Mouse (Mus musculus): ENCODE data around the gene Pam. TPM values are rescaled to one million over a fixed set of nuclear protein-coding genes. Genes with fewer than 3 reads are reported as not detected.

Pam gene
- 100 to 1,000 TPM; 632 to 807 (median 708) TPM for total RNA-seq (2022)

DNA sequence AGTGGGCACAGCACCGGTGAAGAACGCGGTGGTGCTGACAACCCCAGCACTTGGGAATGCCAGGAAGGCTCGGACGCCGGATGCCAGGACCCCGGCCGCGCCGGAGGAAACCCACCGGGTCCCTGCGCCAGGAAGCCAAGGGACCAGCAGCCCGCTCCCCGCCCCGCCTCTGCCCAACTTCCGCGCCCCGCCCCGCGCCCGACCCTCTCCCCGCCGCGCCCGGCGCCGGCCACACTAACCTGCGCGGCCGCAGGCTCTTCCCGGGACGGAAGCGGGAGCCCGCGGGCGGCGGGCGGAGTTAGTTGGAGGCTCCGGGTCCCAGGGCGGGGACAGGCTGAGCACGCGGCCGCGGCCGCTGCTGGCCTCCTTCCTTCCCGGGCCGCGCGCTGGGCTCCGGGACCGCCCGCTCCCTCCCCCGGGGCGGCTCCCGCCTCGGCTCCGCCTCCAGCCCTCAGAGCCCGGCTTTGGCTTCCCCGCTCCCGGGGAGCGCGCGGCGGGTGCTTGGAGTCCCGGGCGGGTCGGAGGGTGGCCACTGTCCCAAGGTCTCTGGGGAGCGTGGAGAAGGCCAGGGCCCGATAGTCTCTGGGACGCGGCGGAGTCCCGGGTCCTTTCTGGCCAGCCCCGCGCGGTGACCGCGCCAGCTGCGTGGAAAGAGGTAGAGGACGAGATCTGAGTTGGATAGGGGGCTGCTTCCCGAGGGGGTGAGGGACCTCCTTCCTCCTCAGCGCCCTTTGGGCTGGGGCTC lies at the start of gene Pam:
Pam (minus strand) TSS at position 401 of the 745 bp plus-strand sequence.
- DNase-seq (ENCODE audit: low spot score), result peak; percentile 81

DNA sequence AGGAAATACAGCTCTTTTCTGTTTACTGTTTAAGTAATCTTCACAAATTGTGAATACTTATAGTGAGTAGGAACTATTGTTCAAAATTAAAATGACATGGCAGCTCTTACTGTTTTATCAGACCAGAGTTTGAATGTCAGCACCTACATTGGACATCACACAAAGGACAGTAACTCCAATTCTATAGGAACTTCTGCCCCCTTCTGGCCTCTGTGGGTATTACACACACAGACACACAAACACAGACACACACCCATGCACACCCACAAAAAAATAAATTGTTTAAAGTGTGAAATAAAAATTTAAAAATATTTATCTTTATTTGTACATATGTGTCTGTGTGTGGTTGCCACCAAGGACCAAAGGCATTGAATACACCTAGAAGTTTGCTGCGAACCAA lies 49.4 kb upstream of the Pam start:
- DNase-seq (ENCODE audit: low spot score), result no peak

DNA sequence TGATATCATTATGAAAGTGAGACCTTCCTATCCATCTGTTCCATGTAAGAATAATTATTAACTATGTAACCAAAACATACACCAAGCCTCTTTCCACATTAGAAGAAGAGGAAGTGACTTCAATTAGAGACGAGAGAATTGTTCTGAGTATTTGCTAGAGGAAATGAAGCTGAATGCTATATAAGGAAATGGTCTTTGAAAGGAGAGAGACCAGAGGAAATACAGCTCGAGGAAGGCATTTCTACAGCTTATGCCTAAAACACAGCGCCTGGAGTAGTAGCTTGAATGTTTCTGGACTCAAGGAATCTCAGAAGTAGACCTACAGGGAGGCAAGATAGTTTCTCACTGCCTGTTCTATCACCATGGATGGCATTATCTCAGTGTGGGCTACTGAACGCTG lies 35.8 kb upstream of the Pam start:
- no peak for DNase-seq (ENCODE audit: low spot score)

DNA sequence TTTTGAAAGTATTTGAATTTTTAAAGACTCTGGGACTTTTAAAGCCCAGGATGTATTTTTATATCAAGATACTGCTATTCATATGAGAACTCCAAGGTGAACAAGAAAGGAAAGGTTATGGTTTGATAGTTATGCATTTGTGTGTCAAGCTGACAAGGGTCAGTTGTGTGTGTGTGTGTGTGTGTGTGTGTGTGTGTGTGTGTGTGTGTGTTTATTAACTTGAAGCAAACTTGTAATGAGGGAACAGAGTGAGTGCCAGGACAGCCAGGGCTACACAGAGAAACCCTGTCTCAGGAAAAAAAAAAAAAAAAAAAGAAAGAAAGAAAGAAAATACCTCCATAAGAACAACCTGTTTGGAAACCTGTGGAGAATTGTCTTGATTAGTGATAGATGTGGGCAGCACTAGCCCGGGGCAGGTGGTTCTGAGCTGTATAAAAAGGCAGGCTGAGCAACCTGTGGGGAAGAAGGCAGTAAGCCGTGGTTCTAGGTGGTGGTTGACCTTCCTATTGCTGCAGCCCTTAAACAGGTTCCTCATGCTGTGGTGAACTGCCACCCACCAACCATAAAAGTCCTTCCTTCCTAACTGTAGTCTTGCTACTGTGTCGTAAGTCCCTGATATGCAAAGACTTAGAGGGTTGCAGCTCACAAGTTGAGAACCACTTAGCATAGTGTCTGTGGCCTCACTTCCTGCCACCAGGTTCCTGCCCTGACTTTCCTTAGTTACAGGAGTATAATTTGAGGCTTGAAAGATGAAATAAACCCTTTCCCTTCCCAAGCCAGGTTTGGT lies 34.3 kb upstream of the Pam start:
- DNase-seq (ENCODE audit: low spot score), result no peak

DNA sequence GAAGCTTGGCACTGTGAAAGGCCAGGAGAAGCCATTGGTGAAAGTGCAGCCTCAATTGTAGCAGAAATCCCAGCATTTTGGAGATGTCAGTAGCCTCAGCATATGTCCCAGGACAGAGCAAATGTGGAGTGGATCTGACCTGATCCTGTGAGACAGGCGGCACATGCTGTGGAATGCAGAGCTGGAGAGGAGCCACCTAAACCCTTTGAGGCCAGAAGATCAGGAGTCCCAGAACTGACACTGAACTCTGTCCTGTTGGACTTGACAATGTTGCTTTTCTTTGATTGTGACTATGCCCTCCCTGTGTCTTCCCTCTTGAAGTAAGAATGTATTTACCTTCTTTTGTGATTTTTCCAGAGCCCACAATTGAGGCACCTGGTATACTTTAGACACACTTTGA lies 33.7 kb upstream of the Pam start:
- no peak for DNase-seq (ENCODE audit: low spot score)

DNA sequence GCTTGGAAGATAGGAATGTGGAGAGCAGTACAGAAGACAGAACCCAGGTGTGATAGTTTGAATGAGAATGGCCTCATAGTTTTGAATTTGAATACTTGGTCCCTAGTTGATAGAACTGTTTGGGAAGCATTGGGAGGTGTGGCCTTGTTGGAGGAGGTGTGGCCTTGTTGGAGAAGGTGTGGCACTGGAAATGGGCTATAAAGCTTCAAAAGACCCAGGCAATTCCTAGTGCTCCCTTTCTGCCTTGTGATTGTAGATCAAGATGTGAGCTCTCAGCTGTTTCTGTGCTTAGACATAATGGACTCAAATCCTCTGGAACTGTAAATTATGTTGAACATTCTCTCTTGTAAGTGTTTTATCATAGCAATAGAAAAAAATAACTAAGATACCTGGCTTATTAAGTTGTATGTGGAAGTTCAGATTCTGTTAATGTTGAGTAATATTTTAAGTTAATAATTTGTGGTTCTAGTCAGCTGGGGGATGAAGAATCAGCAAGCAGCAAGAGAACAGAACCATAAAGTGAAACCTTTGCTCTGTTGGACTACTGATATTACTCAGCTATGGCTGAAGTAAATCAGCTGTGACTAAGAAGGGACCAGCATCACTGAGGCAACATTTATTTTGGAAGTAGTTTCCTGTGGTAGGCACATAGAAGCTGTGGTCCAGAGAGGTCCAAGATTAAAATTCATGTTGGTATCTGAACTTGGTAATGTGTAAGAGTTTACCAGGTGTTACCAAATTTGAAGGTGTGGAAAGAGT lies 33.1 kb upstream of the Pam start:
- no peak for DNase-seq (ENCODE audit: low spot score)

DNA sequence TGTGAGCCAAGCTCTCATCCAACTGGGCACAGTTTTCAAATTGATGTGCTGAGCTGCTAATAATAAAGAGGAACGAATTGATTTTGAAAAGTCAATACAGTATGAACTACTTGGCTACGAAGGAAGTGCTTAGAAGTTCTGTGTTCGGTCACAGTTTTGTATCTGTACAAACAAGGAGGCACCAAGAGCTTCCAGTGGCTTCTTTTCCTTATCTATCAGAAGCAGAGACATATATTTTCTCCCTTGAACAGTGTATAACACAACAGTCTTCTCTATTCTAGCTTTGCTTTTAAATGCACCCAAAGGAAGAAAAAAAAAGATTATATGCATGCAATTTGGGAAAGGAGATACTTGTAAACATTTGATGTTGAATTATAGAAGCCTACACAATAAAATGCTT lies 30.8 kb upstream of the Pam start:
- no peak for DNase-seq (ENCODE audit: low spot score)

DNA sequence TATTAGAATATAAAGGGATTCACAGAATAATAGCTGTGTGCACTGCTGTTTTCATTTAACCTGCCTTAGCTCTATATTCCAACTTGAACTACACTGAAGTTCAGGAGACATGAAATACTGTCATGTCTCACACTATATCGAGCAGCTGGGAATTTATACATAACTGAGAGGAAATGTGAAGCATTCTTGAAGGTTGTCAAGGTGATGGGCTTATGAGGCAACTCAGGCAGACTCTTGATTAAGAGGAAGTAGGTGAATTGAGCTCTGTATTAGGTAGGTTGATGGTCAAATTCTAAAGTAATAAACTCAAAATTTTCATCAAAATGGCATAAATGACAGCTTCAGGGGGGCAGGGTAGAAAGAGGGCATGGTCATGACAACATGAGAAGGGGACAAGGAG lies 29.3 kb upstream of the Pam start:
- DNase-seq (ENCODE audit: low spot score), result no peak

DNA sequence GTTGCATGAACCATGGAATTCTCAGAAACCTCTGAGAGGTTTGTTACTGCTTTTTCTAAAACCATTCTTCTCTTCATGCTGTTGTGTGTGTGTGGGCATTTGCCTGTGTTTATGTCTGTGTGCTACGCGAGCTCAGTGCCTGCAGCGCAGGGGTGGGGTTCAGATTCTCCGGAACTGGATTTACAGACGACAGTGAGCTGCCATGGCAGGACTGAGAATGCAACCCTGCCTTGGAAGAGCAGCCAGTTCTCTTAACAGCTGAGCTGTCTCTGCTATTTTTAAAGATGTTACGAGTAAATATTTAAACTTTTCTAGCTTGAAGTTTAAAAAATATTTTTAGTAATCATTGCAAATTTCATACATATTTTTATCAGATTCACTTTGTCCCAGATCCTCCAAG lies 24.1 kb upstream of the Pam start:
- no peak for DNase-seq (ENCODE audit: low spot score)

DNA sequence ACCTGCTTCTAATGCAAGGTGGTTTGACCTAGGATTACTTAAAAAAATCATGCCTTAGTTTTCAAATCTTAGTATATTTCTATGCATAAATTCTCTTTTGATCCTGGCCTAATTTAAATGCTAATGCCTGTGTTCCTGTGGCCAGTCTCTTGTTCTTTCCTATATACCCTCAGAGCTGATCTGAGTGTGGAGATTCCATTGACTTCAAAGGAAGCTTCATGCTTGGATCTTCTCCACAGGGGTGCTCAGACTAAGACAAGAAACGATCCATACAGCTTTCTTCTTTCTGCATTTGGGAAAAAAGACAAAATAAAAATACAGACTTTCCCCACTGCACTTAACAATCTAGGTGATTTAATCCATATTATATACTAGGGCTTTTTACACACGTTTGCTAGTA lies 12.2 kb upstream of the Pam start:
- DNase-seq (ENCODE audit: low spot score), result no peak

DNA sequence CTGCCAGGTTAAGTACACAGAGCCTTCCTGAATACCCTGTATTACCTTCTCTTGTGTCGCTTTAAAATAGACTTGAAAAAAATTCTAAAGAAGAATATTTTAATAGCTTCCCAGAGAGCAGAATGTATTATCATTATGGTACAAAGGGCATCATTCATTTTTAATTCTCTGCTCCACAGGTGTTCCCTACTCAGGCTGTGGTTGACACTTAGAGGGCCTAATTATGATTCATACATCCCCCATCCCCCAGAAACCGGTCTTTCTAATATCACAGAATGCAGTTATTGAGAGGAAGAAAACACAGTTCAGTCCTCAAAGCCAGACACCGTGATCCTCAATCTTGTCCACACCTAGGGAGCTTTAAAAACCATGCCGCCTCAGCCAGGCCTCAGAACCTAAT lies 4.0 kb upstream of the Pam start:
- DNase-seq (ENCODE audit: low spot score), result no peak

DNA sequence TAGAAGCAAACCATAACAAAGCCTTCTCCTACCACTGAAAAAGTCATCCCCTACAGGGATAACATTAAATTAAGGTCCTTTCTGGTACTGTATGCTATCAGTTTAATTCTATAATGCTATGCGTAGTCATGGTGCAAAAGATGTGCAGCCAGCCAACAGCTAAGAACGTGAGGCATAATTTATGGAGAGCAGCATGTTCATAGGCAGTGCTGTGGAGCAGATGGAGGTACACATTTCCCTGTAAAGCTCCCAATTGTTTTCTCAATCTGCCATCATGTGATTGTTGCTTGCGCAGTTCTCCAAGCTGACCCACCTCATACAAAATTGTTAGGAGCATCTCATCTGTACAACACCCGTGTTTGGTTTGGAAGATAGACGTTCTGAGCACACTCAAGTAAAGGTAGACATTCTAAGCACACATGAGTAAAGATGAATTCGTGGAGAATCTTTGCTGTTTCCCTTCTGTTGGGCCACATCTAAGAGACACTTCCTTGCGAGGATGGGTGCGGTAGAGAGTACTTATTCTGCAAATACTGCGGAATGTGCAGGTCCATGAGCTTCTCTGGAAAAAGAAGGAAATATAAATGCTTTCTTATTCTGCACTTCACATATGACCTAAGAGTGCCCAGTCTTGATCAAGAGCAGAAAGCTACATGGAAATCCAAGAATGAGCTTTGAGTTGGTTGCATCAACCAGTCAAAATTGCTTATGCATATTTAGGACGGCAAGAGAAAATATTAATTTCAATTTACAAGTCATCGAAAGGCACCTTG lies 2.7 kb upstream of the Pam start:
- DNase-seq (ENCODE audit: low spot score), result no peak

DNA sequence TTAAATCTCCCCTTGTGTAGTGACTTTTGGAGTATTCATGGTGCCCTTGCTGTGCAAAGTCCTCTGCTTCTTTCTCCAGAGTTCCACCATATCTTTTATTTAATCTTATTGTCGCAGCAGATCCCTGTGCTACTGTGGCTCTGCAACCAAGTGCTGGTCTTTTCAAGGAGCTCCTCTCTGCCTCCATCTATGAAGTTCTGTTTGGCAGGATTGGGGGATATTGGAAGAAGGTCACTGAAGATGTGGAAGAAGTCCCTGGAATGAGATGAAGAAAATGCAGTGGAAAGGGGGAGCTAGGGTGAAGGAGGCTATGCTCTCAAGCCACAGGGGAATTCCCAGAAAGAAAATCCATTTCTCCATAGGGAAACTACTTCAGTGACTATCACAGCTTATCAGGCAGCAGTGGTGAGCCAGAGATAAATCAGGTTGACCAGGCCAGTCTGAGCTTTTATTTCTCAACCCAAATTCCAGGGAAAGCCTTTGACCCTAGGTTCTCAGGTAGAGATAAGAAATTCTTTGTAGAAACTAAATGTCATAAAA lies 1.0 kb upstream of the Pam start:
- no peak for DNase-seq (ENCODE audit: low spot score)

DNA sequence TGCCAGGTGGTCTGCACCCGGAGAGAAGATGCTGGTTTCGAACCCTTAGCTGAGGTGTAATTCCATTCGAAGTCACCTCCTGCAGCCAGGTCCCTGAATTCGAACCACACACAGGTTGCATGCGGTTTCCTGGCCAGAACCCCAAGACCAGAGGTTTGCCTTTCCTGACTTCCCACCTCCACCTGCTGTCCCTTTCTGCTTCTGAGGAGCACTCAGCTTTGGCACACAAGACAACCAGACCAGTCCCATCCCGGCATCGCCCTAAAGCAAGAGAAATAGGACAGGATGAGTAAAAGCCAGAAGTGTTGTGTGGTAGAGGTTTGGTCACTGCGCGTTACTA lies 515 bp upstream of the Pam start:
- DNase-seq (ENCODE audit: low spot score), result no peak

DNA sequence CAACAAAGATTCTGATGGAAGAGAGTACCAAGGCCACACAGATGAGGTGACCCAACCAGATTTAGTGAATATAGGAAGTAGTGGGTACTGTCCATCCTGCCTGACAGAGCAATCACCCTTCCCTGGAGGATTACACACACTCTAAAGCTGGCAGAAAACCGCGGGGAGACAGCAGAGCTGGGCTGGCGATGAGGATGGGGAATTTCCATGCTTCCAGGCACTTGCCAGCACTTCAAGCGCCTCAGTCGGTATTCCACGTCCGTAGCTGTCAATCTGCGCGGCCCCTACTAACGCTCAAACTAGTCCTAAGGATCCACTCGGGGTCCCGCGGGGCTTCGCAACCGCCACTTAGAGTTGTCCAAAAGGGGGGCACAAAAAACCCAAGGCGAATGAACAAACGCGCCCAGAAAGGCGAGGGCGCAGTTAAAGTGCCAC lies 618 bp downstream of the Pam start:
- peak; percentile 29 for DNase-seq (ENCODE audit: low spot score)

DNA sequence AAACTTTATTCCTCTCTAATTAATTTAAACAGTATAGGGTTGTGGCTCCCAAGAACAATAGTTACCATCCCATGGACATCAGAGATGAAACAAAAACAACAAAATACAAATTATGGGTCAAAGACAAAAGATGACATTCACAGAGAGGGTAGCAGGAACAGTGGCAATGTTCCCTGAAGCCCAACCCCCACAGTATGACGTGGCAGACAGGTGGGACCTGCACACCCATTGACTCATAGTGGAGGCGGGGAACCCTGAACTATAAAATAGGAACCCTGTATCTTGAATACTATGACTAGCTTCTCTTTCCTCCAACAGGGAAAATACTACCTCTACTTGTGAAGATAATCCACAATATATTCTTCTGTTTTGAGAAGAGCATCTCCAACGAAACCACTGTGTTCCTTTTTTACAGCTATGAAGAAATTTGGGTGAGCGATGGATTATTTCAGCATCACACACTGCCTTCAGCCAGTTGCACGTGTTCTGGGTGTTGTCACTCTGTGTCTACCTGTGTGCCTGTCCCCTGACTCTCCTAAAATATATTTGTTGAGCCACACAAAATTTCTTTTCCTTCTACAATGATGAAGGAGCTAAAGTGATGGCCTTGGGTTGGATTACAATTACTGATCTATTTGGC lies 6.0 kb downstream of the Pam start:
- no peak for DNase-seq (ENCODE audit: low spot score)

DNA sequence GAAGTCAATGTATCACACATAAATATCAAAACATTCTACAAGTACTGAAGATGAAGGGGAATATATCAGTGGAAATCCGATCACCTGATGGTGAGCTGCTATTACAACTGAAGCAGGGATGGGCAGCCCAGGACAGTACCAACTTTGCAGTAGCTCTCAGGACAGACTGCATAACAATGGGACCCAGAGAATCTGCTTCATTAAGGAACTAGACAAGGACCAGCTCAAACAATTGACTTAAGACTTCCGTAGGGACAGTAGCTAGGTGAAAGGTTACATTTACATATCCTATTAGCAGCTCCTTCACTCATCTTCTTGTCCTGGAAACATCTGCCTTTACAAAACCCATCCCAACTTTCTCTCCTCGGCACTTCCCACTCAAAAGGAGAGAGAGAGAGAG lies 9.0 kb downstream of the Pam start:
- no peak for DNase-seq (ENCODE audit: low spot score)

DNA sequence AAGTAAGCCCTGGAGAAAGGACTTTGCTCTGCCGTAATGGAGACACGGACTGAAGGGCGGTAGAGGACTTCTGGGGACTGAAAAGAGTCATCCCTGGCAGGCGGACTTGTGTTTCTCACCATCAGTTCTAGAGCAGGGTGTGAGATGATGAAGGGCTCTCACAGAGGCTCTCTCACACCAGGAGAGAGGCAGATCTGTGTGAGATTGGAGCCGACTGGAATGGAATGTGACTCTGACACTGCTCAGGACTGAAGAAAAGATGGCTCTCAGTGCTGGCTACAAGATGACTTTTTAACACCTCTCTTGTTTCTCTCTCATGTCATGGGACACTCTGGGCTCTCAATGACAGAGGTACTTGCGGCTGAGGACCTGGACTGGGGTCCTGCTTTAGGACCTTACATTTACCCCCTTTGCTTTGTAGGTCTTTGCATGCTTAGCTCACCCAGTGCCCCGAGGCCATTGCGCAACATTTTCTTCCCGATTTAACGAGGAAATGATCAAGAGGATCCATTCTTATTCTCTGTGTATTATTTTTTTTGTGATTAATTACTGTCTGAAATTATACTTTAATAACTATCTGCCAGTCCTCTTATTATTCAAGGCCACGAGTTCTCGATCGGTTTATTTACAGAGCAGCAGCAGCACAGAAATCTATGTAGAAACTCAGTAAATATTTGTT lies 10.7 kb downstream of the Pam start:
- DNase-seq (ENCODE audit: low spot score), result no peak

DNA sequence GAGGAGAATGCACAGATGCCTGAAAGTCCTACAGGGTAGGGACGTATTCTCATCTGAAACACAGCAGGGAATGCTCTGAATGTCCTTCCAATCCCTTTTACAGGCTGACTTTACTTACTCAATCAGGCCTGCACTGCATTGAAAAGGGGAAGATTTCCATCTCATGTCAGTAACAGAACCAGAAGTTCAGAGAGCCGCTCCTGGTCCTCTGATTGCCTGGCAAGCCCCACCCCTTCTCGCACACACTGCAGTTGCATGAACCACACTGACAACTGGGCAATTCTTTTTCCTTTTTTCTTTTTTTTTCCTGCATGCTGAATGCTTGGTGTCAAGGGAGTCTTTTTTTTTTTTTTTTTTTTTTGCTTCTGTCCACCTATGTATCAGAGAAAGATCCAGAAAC lies 11.9 kb downstream of the Pam start:
- no peak for DNase-seq (ENCODE audit: low spot score)

DNA sequence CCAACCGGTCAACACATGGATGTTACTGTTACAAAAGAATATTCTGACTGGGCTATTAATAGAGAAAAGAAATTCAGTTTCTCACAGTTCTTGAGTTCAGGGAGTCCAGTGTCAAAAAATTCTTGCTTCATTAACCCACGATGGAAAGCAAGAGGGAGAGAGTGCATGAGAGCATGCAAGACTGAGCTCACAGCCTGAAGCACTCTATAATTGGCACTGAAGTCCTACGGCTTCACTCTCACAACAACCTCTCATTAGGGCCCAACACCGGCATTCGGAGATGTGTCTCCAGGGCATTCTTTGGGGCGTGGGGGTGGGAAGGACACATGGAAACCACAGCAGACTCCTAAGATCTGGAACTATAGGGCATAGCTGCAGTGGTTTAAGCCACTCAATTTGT lies 12.5 kb downstream of the Pam start:
- DNase-seq (ENCODE audit: low spot score), result no peak

DNA sequence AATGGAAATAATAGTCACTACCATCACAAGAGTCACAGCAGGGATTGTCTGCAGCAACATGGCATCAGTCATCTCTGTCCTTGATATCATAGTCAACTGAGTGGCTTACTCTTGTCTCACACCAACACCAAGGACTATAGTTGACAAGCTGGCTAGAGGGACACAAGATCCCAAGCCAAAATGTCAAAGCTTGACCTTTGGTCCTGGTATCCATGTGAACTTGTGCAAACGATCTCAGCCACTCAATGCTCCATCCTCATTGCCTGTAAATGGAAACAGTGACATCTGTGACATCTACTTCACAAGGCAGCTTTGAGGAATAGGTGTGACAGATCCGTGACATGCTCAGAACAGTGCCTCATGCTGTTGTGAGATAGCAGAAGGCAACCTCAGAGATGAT lies 15.0 kb downstream of the Pam start:
- no peak for DNase-seq (ENCODE audit: low spot score)
